Mouse (Mus musculus): ENCODE results near the gene Tgfb1. TPM values are rescaled to one million over a fixed set of nuclear protein-coding genes. Genes with fewer than 3 reads are reported as not detected.
A peak's percentile ranks its signal among the peaks of the same experiment; 100 is the strongest.

Gene Tgfb1
- total RNA-seq, 2 experiments from 2014 or later = 8.5 to 10.1 TPM

DNA sequence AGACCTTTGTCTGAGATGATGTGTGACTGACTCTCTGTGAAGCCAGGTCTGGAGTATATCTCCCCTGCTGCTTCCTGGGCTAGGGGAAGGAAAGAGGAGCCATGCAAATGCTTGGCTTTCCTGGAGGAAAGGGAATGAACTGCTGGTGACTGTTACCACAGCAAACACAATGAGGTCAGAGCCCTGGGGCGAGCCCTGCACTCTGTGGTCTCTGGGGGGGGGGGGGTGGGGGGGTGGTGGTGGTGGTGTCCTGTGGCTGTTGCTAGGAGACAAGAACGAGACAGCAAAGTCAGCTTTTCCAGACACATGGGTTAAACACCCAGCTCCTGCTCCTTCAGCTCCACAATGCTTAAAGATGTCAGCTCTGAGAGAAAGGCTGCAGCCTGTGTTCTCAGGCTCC lies 42.6 kb downstream of the Tgfb1 start:
- no peak for DNase-seq
- intact Hi-C loops (cut with DNase I) = no loop called here

DNA sequence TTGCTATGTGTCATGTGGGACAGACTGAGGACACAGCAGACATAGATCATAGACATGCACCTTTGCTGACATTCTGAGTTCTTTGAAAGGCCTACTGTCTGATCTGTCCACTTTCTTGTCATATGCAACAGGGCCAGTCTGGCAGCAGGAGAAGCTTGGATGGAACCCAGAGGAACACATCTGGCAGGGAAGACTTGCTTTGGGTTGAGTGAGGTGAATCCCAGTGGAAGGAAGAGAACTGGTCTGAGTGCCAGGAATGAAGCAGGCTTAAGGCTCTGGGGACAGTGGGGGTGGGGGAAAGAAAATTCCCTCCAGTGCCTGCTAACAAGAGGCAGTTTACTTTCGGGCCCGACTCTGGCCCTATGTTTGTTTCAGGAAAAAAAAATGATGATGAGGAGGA lies 43.1 kb downstream of the Tgfb1 start:
- intact Hi-C loops (cut with DNase I) = no loop called here

DNA sequence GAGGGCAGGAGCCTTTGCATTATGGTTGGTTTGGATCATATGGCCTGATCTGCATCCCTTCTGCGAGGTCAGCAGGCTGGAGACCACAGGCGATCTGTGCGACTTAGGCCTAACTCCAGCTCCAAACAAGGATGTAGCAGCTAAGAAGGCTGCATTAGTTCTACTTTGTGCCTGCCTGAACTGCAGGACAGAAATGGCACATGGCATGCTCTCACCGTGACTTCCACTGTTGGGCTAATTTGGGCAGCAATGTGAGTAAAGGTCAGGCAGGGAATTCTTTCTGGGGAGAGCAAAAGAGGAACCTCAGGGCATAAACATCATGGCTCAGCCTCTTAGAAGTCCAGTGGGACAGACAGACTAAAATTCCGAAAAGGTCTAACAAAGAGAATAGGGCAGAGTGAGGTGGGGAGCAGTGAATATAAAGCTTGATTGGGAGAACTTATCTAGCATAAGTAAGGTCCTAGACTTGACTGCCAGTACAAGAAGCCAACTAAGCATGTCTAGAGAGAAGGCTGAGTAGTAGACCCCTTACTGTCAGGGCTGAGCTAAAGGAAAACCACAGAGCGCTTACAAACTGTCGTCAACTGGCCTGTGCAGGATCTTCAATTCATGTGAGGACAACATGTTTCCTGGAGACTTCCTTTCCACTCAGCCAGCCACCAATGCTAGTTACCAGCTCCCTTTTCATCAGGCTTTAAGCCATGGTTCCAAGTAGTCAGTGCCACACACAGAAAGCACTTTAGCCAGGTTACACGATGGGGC lies 44.7 kb downstream of the Tgfb1 start:
- intact Hi-C loops (cut with DNase I) = no loop called here
- DNase-seq = no peak

More for the DNA sequence above, 43.1 kb downstream of the Tgfb1 start:
- DNase-seq = no peak

- DNase-seq = no peak
- intact Hi-C loops (cut with DNase I) = no loop called here
Measured at GRCm38 (mm10) chr7:25734991-25735390, 48.2 kb downstream of the Tgfb1 start.

GRCm38 (mm10) chr7:25736920-25737319 lies 50.1 kb downstream of the Tgfb1 start:
- intact Hi-C loops (cut with DNase I) = no loop called here
- no peak for DNase-seq

GRCm38 (mm10) chr7:25738277-25738676 lies 51.5 kb downstream of the Tgfb1 start:
- no peak for DNase-seq
- intact Hi-C loops (cut with DNase I) = no loop called here

DNA sequence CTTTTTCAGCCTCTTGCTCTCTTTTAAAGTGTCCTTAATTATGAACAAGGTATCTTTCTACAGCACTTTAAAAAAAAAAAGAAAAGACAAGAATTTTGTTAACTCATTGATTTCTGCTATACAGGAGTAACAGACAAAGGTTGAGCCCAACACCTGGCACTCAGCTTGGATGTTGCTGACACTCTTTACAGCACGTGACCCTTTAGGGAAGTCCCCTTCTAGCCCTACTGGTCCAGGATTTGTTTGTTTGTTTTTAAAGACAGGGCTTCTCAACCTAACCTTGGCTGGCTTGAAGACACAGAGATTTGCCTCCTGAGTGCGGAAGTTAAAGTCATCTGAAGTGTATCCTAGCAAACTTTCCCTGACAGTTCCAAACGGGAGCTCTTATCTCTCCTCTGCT lies 60.0 kb downstream of the Tgfb1 start:
- intact Hi-C loops (cut with DNase I) = no loop called here
- DNase-seq = no peak

DNA sequence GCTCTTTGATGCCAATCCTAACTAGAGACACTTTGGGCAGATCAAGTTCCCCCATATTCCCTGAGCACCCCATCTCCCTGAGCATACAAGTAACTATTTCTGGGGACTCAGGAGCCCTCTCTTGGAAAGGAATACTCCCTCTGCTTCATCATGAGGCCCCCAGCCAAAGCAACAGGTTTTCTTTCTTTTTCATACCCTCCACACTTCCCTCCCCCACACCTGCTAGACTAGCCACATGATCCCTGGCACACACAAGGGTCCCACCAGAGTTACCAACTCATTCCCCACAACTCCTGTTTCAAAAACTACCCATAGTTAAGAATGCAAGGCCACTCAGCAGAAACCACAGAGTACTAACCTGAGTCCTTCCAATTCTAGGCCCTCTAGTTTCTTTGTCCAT lies 66.3 kb downstream of the Tgfb1 start:
- no peak for DNase-seq
- intact Hi-C loops (cut with DNase I) = no loop called here

DNA sequence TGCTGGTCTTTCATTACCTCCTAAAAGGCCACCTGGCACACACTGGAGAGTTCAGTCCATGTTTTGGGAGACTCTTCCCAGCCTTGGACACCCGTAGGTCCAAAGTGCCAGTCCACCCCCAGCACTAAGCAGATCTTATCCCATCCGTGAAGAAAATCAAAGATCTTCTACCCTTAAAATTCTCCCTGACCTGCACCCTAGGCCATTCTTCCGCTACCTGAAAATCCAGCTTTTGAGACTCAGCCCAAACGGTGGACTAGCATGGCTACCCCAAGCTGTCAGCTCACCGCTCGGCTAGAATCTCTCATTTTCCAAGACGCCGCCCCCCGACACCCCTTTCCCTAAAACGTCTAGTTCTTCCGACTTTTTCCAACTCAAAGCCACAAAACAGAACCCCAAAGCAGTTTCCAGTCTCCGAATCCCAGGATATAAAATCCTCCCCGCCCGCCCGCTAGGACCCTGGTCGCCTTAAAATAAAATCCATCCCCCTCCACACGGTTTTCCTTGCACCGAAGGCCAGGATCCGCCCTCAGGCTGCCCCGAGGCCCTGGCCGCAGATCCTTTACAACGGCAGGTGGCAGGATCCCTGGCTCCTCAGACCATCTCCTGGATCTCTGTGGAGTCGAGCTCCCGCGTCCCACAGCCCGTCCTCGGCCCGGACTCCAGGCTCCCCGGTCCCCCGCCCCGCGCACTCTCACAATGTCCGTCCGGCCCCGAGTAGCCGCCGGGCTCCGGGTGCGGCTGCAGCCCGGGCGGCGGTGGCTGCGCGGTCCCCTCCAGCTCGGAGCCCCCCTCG lies 67.0 kb downstream of the Tgfb1 start:
- intact Hi-C loops (cut with DNase I) = no loop called here
- DNase-seq = peak; percentile 49

DNA sequence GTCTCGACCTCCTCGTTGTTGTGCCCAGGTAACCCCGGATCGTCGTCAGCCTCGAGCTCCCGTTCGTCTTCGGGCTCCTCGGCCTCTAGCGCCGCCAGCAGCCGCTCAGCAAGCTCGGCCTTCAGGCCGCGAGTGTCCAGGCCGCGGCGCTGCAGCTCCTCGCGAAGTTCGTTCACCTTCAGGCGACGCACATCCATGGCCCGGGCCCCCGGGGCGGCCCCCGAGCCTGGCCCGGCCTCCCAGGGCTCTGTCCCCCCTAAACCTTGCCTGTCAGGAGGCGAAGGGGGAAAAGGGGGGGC lies 67.6 kb downstream of the Tgfb1 start:
- no peak for DNase-seq
- intact Hi-C loops (cut with DNase I) = no loop called here

Other genes with a start within 250 kb of the Tgfb1 start
- 1 to 10 TPM in 1 of 2 experiments, under 1 TPM in 1; 0.70 to 1.0 TPM for gene Ceacam1, start 209.4 kb upstream of the Tgfb1 start, total RNA-seq (2021)
- gene Ceacam2, start 147.1 kb upstream of the Tgfb1 start, total RNA-seq (2021) = not detected
- gene Erich4, start 71.1 kb upstream of the Tgfb1 start, total RNA-seq (2021) = not detected
- 10 to 100 TPM; 19.9 to 22.7 TPM for gene Dmac2, start 67.6 kb upstream of the Tgfb1 start, total RNA-seq (2021)
- 1 to 10 TPM in 1 of 2 experiments, under 1 TPM in 1; 0.64 to 1.0 TPM for gene B3gnt8, start 60.3 kb upstream of the Tgfb1 start, total RNA-seq (2021)
- 10 to 100 TPM; 23.6 to 24.7 TPM for gene Bckdha, start 28.0 kb upstream of the Tgfb1 start, total RNA-seq (2021)
- 10 to 100 TPM; 15.1 to 18.4 TPM for gene Exosc5, start 27.8 kb upstream of the Tgfb1 start, total RNA-seq (2021)
- 10 to 100 TPM; 14.6 to 19.9 TPM for gene Tmem91, start 11.8 kb upstream of the Tgfb1 start, total RNA-seq (2021)
- 10 to 100 TPM; 24.7 to 25.7 TPM for gene B9d2, start 6.2 kb upstream of the Tgfb1 start, total RNA-seq (2021)
- 10 to 100 TPM; 47.8 to 48.6 TPM for gene Ccdc97, start 32.1 kb downstream of the Tgfb1 start, total RNA-seq (2021)
- 100 to 1,000 TPM; 142 to 152 TPM for gene Hnrnpul1, start 67.8 kb downstream of the Tgfb1 start, total RNA-seq (2021)
- 10 to 100 TPM; 19.2 to 20.8 TPM for gene Axl, start 101.7 kb downstream of the Tgfb1 start, total RNA-seq (2021)
- gene Cyp2s1, start 129.9 kb downstream of the Tgfb1 start, total RNA-seq (2021) = 1 to 10 TPM; 2.4 to 3.5 TPM
- gene Cyp2b10, start 210.6 kb downstream of the Tgfb1 start, total RNA-seq (2021) = not detected

Data from left cerebral cortex, postnatal 4 days (tissue).